Mouse (Mus musculus) heart, embryonic 12.5 days (tissue): Measurements from ENCODE around the gene Pakap. TPM values are rescaled to one million over a fixed set of nuclear protein-coding genes. Genes with fewer than 3 reads are reported as not detected.
A peak's percentile ranks its signal among the peaks of the same experiment; 100 is the strongest.

Experiments used
- ATAC-seq: fragments of 200-750 bp; cut with Nextera tagmentation; 2 replicates; pipeline ENCODE4 v1.8.0; 2017; ENCODE audit warnings: moderate TSS enrichment, moderate library complexity; ENCODE audit not compliant: insufficient number of reproducible peaks, low FRiP score
- H3K27ac ChIP-seq: fragments of 300-500 bp; sonication (generic); 2 replicates; pipeline ENCODE4 v1.5.1; 2016; ENCODE audit warnings: mild to moderate bottlenecking, moderate library complexity; ENCODE audit not compliant: poor library complexity, severe bottlenecking
- H3K27me3 ChIP-seq: fragments of 300-500 bp; sonication (generic); replicated peaks from 2 replicates; pipeline ENCODE4 v1.6.1; 2016; ENCODE audit warnings: mild to moderate bottlenecking, moderate library complexity
- H3K36me3 ChIP-seq: fragments of 300-500 bp; sonication (generic); 2 replicates; pipeline ENCODE4 v1.6.1; 2016; ENCODE audit warnings: mild to moderate bottlenecking, moderate library complexity
- H3K4me1 ChIP-seq: fragments of 300-500 bp; sonication (generic); replicated peaks from 2 replicates; pipeline ENCODE4 v1.6.1; 2016; ENCODE audit warnings: mild to moderate bottlenecking
- H3K4me2 ChIP-seq: fragments of 300-500 bp; sonication (generic); 2 replicates; pipeline ENCODE4 v1.6.1; 2016; ENCODE audit warnings: mild to moderate bottlenecking, moderate library complexity
- H3K4me3 ChIP-seq: fragments of 300-500 bp; sonication (generic); 2 replicates; pipeline ENCODE4 v1.5.1; 2016; ENCODE audit warnings: mild to moderate bottlenecking
- H3K9ac ChIP-seq: fragments of 300-500 bp; sonication (generic); 2 replicates; pipeline ENCODE4 v1.6.1; 2016; ENCODE audit warnings: mild to moderate bottlenecking, moderate library complexity
- H3K9me3 ChIP-seq: fragments of 300-500 bp; sonication (generic); replicated peaks from 2 replicates; pipeline ENCODE4 v1.6.1; 2016; ENCODE audit warnings: mild to moderate bottlenecking, moderate library complexity
- WGBS: fragments of 180-500 bp; shearing (Covaris S2); methylation state at CpG from one replicate; pipeline ENCODE4 v1.1.7; 2016; 5-methylcytosine and 5-hydroxymethylcytosine counted together
- polyA plus RNA-seq: library from polyadenylated mRNA; unstranded; fragments of >200 nt; fragmentation: Nextera tagmentation; extraction: Ambion mirVana; gene quantifications from 2 replicates; pipeline ENCODE4 v1.2.1, GENCODE M21; 2016

Pakap gene
- polyA plus RNA-seq, 1 experiment from 2014 or later, result 74.5 TPM

DNA sequence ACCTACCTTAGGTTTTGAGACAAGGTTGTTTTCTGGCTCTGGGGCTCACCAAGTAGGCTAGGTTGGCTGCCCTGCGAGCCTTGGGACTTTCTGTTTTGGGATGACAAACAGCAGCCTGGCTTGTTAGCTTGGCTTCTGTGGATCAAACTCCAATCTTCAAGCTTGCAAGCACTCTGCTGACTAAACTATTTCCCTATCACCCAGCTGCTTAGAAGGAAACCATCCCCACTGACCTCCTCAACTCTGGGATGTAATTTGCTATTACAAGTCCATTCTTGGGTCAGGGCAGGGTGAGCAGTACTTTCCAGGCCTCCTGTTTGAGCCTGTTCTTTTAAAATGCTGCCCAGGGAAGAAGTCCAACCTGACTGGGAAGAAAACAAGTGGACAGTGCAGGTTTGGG is 196.9 kb downstream of the Pakap start:
- Histone ChIP-seq H3K27ac (peak overlapping the region; percentile 80), H3K9ac (0 out of 2 replicates have a peak overlapping the region, but pooled peaks have one; percentile 3), H3K4me3 (no peak overlapping the region), H3K36me3 (peaks cover 6% of the 10 kb centered on the region; the same call in 1 of the 2 replicates), H3K27me3 (no peaks in the 10 kb centered on the region), H3K4me1 (peaks cover 59% of the 10 kb centered on the region), H3K4me2 (peak overlapping the region; percentile 14; the same call in 1 of the 2 replicates), H3K9me3 (no peaks in the 10 kb centered on the region)
- WGBS, result 41% methylated on average over 1 of the region's 1 CpGs
- no peak for ATAC-seq

DNA sequence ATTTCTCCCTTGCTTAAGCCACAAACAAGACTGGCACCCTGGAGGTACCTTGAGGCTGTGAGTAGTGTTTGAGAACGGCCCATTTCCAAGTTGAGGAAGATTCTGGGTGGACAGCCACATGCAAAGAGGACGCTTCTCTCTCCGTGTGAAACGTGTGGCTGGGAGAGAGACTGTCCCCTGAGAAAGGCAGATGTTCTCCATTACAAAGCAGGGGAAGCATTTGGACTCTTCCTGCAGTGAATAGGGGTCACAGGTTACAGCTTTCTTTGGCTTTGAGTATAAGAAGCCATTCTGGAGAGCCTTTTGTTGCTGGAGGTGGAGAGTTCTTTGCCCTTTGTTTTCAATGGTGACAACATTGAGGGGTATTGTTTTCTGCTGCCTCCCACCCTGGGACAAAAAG is 197.8 kb downstream of the Pakap start:
- 46% methylated on average over 4 of the region's 4 CpGs for WGBS

DNA sequence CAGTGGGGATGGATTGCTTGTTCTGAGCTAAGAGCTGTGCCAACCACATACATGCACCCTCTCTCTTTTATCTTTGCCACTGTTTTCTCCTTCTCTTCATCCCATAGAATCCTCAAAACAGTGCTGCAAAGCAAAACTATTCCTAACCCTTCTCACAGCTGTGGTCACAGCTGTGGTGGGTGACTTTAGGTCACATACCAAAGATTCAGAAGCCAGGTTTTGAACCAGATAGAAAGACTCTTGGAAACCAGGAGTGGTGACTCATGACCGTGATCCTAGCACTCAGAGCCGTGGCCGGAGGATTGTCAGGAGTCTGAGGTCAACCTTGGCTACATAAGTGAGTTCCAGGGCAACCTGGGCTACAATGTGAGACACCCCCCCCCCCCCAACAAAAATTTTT is 201.0 kb downstream of the Pakap start:
- H3K9me3 ChIP-seq, result no peaks in the 10 kb centered on the region
- no peak overlapping the region for H3K4me3 ChIP-seq
- peaks cover 59% of the 10 kb centered on the region for H3K4me1 ChIP-seq
- 64% methylated on average over 3 of the region's 3 CpGs for WGBS
- H3K36me3 ChIP-seq, result peaks cover 6% of the 10 kb centered on the region; the same call in 1 of the 2 replicates
- no peaks in the 10 kb centered on the region for H3K27me3 ChIP-seq
- no peak overlapping the region for H3K9ac ChIP-seq
- H3K4me2 ChIP-seq, result no peak overlapping the region
- no peak for ATAC-seq
- no peak overlapping the region for H3K27ac ChIP-seq

More for the DNA sequence above, 197.8 kb downstream of the Pakap start:
- Histone ChIP-seq H3K9me3 (no peaks in the 10 kb centered on the region), H3K4me2 (no peak overlapping the region), H3K9ac (no peak overlapping the region), H3K4me1 (peaks cover 65% of the 10 kb centered on the region), H3K36me3 (peaks cover 6% of the 10 kb centered on the region; the same call in 1 of the 2 replicates), H3K27me3 (no peaks in the 10 kb centered on the region), H3K27ac (peak overlapping the region; percentile 7; the same call in 1 of the 2 replicates), H3K4me3 (no peak overlapping the region)
- ATAC-seq, result no peak

DNA sequence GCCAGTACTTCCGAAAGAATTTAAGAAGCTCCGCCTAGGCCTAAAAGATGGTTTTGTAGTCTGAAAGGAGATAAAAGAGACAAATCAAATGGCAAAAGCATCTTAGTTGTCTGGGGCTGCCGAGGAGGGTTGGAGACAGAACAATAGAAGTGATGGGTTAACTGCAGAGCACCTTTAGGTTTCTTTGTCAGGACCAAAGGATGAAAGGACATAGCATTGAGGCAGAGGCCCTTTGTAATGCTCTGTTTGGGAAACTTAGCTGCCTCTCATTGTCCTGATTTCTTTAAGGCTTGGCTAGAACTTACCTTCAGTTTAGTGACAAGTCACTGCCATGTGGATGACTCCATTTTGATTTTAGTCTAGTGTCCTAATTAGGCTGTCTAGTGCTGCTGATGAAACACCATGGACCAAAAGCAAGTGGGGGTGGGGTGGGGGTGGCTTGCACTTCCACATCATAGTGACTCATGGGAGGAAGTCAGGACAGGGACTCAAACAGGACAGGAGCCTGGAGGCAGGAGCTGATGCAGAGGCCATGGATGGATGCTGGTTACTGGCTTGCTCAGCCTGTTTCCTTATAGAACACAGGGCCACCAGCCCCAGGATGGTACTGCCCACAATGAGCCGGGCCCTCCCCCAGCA is 202.3 kb downstream of the Pakap start:
- 75% methylated on average over 4 of the region's 4 CpGs for WGBS
- peaks cover 56% of the 10 kb centered on the region for H3K4me1 ChIP-seq
- H3K4me2 ChIP-seq, result no peak overlapping the region

DNA sequence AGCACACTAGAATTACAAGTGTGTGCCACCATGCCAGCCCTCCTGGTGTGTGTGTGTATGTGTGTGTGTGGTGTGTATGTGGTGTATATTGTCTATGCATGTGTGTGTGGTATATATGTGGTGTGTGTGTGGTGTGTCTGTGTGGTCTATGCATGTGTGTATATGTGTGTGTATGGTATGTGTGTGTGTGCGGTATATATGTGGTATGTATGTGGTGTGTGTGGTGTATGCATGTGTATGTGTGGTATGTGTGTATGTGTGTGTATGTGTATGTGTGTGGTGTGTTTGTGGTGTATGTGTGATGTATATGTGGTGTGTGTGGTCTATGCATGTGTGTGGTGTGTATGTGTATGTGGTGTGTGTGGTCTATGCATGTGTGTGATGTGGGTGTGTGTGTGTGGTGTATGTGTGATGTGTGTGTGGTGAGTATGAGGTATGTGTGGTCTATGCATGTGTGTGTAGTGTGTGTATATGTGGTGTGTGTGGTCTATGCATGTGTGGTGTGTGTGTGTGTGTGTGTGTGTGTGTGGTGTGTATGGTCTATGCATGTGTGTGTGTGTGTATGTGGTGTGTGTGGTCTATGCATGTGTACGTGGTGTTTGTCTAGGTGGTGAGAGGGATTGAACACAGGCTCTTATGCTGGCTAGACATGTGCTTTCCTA is 203.7 kb downstream of the Pakap start:
- no peak overlapping the region for H3K4me2 ChIP-seq
- no peak overlapping the region for H3K9ac ChIP-seq
- 0 out of 2 replicates have a peak, but pooled peaks cover 2% of the 10 kb centered on the region for H3K36me3 ChIP-seq
- ATAC-seq, result no peak
- peaks cover 47% of the 10 kb centered on the region for H3K4me1 ChIP-seq
- H3K9me3 ChIP-seq, result no peaks in the 10 kb centered on the region
- H3K4me3 ChIP-seq, result no peak overlapping the region
- H3K27ac ChIP-seq, result peak overlapping the region; percentile 75; the same call in 1 of the 2 replicates
- 79% methylated on average over 2 of the region's 2 CpGs for WGBS
- H3K27me3 ChIP-seq, result no peaks in the 10 kb centered on the region

More for the DNA sequence above, 202.3 kb downstream of the Pakap start:
- Histone ChIP-seq H3K27ac (no peak overlapping the region), H3K36me3 (peaks cover 6% of the 10 kb centered on the region; the same call in 1 of the 2 replicates), H3K27me3 (no peaks in the 10 kb centered on the region), H3K4me3 (no peak overlapping the region), H3K9me3 (no peaks in the 10 kb centered on the region), H3K9ac (no peak overlapping the region)
- no peak for ATAC-seq

DNA sequence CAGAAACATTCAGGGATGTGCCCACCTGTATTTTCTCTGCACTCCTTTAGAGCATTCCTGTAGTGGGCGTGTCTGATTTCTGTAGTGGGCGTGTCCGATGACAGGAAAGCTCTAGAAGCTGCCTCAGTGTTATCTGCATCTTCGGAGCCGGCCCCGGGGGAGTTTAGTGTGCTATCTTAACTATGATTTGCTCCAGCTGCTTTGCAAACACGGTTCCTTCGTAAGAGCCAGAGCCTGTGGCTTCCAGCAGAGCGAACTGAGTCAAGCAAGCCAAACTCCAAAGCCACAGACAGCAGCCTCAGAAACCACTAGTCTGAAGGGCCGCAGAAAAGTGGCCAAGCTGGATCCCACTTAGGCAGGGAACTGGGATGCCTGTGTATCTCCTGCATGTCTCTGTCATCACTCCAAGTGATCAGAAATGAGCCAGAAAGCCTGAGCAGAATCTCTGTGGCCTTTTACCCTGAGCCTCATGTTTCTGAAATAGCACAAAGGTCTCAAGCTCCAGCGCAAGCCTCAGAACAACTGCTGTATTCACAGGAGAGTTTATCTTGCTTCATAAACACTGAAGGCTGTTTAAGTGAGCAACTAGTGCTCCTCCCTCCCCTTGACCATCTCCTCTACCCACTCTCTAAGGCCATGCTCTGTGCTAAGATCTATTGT is 205.0 kb downstream of the Pakap start:
- H3K4me3 ChIP-seq, result no peak overlapping the region
- H3K27ac ChIP-seq, result peak overlapping the region; percentile 75
- peak; percentile 25; the same call in 1 of the 2 replicates for ATAC-seq
- H3K36me3 ChIP-seq, result no peaks in the 10 kb centered on the region
- H3K4me2 ChIP-seq, result peak overlapping the region; percentile 22; the same call in 1 of the 2 replicates
- peak overlapping the region; percentile 40; the same call in 1 of the 2 replicates for H3K9ac ChIP-seq
- WGBS, result 5% methylated on average over 11 of the region's 11 CpGs
- no peaks in the 10 kb centered on the region for H3K27me3 ChIP-seq
- no peaks in the 10 kb centered on the region for H3K9me3 ChIP-seq
- H3K4me1 ChIP-seq, result peaks cover 50% of the 10 kb centered on the region

DNA sequence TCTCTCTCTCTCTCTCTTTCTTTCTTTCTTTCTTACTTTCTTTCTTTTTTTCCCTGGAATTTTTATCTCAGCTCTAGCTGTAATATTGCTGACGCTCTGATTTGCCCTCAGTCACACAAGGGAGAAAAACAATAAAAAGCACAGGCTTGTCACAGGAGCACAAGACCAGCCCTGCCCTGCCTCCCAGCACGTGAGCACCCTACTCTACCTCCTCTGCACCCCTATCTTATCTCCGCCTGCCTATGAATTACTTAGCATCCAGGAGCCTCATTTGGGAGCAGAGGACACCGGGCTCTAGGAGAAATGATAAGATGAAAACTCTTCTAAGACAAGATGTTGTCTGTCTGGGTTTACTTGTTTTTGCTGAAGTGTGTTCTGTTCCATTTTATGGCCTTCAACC is 206.5 kb downstream of the Pakap start:
- Histone ChIP-seq H3K4me3 (no peak overlapping the region), H3K36me3 (no peaks in the 10 kb centered on the region), H3K9me3 (no peaks in the 10 kb centered on the region), H3K27me3 (no peaks in the 10 kb centered on the region), H3K9ac (no peak overlapping the region), H3K4me2 (no peak overlapping the region), H3K27ac (peak overlapping the region; percentile 40), H3K4me1 (peaks cover 45% of the 10 kb centered on the region)
- WGBS, result 33% methylated on average over 4 of the region's 4 CpGs
- no peak for ATAC-seq

DNA sequence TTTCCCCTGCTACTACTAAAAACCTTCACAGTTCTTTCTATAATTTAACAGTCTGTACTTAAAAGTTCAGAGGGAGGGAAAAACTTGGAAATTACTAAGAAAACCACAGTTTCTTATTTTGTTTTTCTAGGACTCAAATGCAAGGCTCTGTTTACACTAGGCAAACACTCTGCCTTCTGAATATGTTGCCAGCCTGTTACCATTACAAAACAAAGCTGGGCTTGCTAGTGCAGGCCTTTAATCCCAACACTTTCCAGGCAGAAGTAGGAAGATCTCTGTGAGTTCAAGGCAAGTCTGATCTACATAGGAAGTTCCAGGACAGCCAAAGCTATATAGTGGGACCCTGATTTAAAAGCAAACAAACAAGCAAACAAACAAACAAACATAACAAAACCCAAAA is 207.6 kb downstream of the Pakap start:
- H3K4me3 ChIP-seq, result no peak overlapping the region
- no peaks in the 10 kb centered on the region for H3K36me3 ChIP-seq
- H3K27ac ChIP-seq, result no peak overlapping the region
- H3K4me2 ChIP-seq, result no peak overlapping the region
- H3K4me1 ChIP-seq, result peaks cover 38% of the 10 kb centered on the region
- H3K27me3 ChIP-seq, result no peaks in the 10 kb centered on the region
- no peaks in the 10 kb centered on the region for H3K9me3 ChIP-seq
- no peak for ATAC-seq
- H3K9ac ChIP-seq, result no peak overlapping the region

DNA sequence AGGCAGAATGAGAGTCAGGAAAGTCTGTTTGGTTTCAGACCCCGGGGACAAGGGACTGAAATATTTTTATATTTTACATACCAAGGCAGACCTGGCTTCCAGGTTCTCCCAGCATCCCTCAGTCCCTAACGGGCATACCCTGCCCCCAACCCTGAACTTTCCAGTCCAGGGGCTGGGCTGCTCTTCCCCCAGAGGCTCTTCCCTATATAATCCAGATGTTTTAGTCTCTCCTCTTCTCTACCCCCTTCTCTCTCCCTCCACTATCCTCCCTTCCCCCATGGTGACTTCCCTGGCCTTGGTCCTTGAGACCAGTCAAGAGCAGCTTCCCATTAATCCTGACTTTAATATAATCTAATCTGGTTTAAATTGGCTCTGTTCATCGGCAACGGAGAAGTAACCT is 212.4 kb downstream of the Pakap start:
- Histone ChIP-seq H3K9ac (no peak overlapping the region), H3K4me3 (no peak overlapping the region), H3K27me3 (no peaks in the 10 kb centered on the region), H3K36me3 (no peaks in the 10 kb centered on the region), H3K4me2 (no peak overlapping the region), H3K4me1 (peaks cover 41% of the 10 kb centered on the region), H3K27ac (no peak overlapping the region), H3K9me3 (no peaks in the 10 kb centered on the region)
- no peak for ATAC-seq
- WGBS, result 22% methylated on average over 4 of the region's 4 CpGs

DNA sequence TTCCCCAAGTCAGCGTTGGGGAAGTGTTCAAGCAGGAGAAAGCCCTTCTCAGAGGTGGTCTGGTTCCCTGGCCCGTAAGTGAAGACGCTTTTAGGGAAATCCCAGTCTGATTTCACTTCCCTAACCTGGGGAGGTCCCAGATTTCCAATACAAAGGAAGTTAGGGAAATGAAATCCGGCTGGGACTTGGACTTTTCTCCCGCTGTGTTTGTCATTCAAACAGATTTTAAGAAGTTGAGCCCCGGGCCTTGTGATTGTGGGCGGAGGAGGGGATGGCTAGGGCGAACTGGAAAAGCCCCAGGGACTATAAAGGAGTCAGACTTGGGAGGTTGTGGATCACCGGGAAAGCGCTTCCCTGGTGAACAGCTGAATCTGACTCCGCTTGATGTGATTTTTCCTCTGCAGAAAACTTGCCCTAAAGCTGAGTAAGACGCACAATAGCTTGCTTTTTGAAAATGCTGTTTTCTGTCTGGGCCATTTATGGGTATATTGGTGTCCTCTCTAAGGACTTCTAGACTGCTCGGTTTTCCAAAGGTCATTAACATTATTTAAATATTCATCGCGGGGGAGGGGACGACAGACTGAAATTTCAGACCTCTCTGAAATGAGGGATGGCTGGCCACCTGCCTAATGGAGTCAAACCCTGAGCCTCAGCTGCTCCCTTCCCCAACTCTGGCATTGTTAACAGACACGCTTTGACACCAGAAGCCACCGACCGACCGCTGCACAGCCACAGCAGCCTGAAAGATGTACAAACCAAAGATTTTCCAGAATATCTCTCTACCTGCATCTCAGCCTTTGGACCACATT is 213.1 kb downstream of the Pakap start:
- Histone ChIP-seq H3K4me1 (peaks cover 41% of the 10 kb centered on the region), H3K27me3 (no peaks in the 10 kb centered on the region), H3K9ac (no peak overlapping the region), H3K9me3 (no peaks in the 10 kb centered on the region), H3K4me2 (no peak overlapping the region), H3K27ac (no peak overlapping the region), H3K36me3 (no peaks in the 10 kb centered on the region), H3K4me3 (no peak overlapping the region)
- 14% methylated on average over 20 of the region's 20 CpGs for WGBS
- ATAC-seq, result no peak
